Mouse (Mus musculus) liver, embryonic 15.5 days (tissue): Measurements from ENCODE around the gene Rps6ka2. TPM values are rescaled to one million over a fixed set of nuclear protein-coding genes. Genes with fewer than 3 reads are reported as not detected.
A peak's percentile ranks its signal among the peaks of the same experiment; 100 is the strongest.
"Not testable (repeated sequence)": the region's sequence is repeated elsewhere in the genome, so short reads cannot be mapped to it uniquely, and the experiment has no call there.

Experiments used
- ATAC-seq: fragments of 200-750 bp; cut with Nextera tagmentation; 2 replicates; pipeline ENCODE4 v1.8.0; 2017; ENCODE audit warnings: moderate number of reproducible peaks, mild to moderate bottlenecking, moderate library complexity; ENCODE audit not compliant: insufficient read depth
- H3K27ac ChIP-seq: fragments of 300-500 bp; sonication (generic); replicated peaks from 2 replicates; pipeline ENCODE4 v1.5.1; 2015; ENCODE audit warnings: mild to moderate bottlenecking, inconsistent platforms
- H3K27me3 ChIP-seq: fragments of 300-500 bp; sonication (generic); 2 replicates; pipeline ENCODE4 v1.6.1; 2015; ENCODE audit warnings: mild to moderate bottlenecking, inconsistent platforms
- H3K36me3 ChIP-seq: fragments of 300-500 bp; sonication (generic); replicated peaks from 2 replicates; pipeline ENCODE4 v1.6.1; 2015; ENCODE audit warnings: moderate library complexity, mild to moderate bottlenecking, inconsistent platforms
- H3K4me1 ChIP-seq: fragments of 300-500 bp; sonication (generic); replicated peaks from 2 replicates; pipeline ENCODE4 v1.6.1; 2015; ENCODE audit warnings: inconsistent platforms
- H3K4me2 ChIP-seq: fragments of 300-500 bp; sonication (generic); 2 replicates; pipeline ENCODE4 v1.6.1; 2015; ENCODE audit warnings: moderate library complexity, mild to moderate bottlenecking, inconsistent platforms
- H3K4me3 ChIP-seq: fragments of 300-500 bp; sonication (generic); replicated peaks from 2 replicates; pipeline ENCODE4 v1.5.1; 2015; ENCODE audit warnings: mild to moderate bottlenecking, inconsistent platforms
- H3K9ac ChIP-seq: fragments of 300-500 bp; sonication (generic); 2 replicates; pipeline ENCODE4 v1.6.1; 2015; ENCODE audit warnings: moderate library complexity, mild to moderate bottlenecking, inconsistent platforms
- H3K9me3 ChIP-seq: fragments of 300-500 bp; sonication (generic); replicated peaks from 2 replicates; pipeline ENCODE4 v1.6.1; 2016; ENCODE audit warnings: inconsistent platforms
- WGBS: fragments of 180-500 bp; shearing (Covaris S2); methylation state at CpG from one replicate; pipeline ENCODE4 v1.1.7; 2015; ENCODE audit warnings: mixed read lengths; ENCODE audit not compliant: insufficient replicate concordance; 5-methylcytosine and 5-hydroxymethylcytosine counted together
- polyA plus RNA-seq: library from polyadenylated mRNA; unstranded; fragments of >200 nt; fragmentation: Nextera tagmentation; extraction: Ambion mirVana; gene quantifications from 2 replicates; pipeline ENCODE4 v1.2.1, GENCODE M21; 2015

The Rps6ka2 gene
- polyA plus RNA-seq, 1 experiment from 2014 or later, result 1.1 TPM

GRCm38 (mm10) chr17:7173331-7174028 is 3.6 kb downstream of the Rps6ka2 start:
- ATAC-seq, result no peak
- WGBS, result 14% methylated on average over 15 of the region's 15 CpGs
- H3K27me3 ChIP-seq, result peaks cover 31% of the 10 kb centered on the region
- no peak overlapping the region for H3K4me3 ChIP-seq
- H3K9ac ChIP-seq, result no peak overlapping the region
- H3K4me2 ChIP-seq, result peak overlapping the region; percentile 13; the same call in 1 of the 2 replicates
- peaks cover 29% of the 10 kb centered on the region for H3K4me1 ChIP-seq
- no peaks in the 10 kb centered on the region for H3K36me3 ChIP-seq
- no peak overlapping the region for H3K27ac ChIP-seq
- H3K9me3 ChIP-seq, result no peaks in the 10 kb centered on the region

- H3K4me3 ChIP-seq, result no peak overlapping the region
- H3K27me3 ChIP-seq, result peaks cover 21% of the 10 kb centered on the region
- H3K4me1 ChIP-seq, result peaks cover 14% of the 10 kb centered on the region
- no peaks in the 10 kb centered on the region for H3K9me3 ChIP-seq
- no peak overlapping the region for H3K27ac ChIP-seq
- no peak overlapping the region for H3K9ac ChIP-seq
- no peaks in the 10 kb centered on the region for H3K36me3 ChIP-seq
- no peak for ATAC-seq
- WGBS, result 57% methylated on average over 1 of the region's 1 CpGs
- H3K4me2 ChIP-seq, result no peak overlapping the region
Observed at GRCm38 (mm10) chr17:7175293-7175692, 5.4 kb downstream of the Rps6ka2 start.

GRCm38 (mm10) chr17:7176394-7176793 is 6.5 kb downstream of the Rps6ka2 start:
- H3K36me3 ChIP-seq, result no peaks in the 10 kb centered on the region
- H3K9me3 ChIP-seq, result no peaks in the 10 kb centered on the region
- H3K27ac ChIP-seq, result no peak overlapping the region
- H3K27me3 ChIP-seq, result peaks cover 11% of the 10 kb centered on the region
- H3K4me2 ChIP-seq, result no peak overlapping the region
- peaks cover 8% of the 10 kb centered on the region for H3K4me1 ChIP-seq
- no peak overlapping the region for H3K9ac ChIP-seq
- no peak overlapping the region for H3K4me3 ChIP-seq
- 23% methylated on average over 2 of the region's 2 CpGs for WGBS
- no peak for ATAC-seq

- no peak for ATAC-seq
- H3K9me3 ChIP-seq, result no peaks in the 10 kb centered on the region
- no peak overlapping the region for H3K4me2 ChIP-seq
- no peaks in the 10 kb centered on the region for H3K36me3 ChIP-seq
- H3K4me3 ChIP-seq, result no peak overlapping the region
- 72% methylated on average over 6 of the region's 6 CpGs for WGBS
- no peaks in the 10 kb centered on the region for H3K27me3 ChIP-seq
- H3K9ac ChIP-seq, result no peak overlapping the region
- peaks cover 8% of the 10 kb centered on the region for H3K4me1 ChIP-seq
- H3K27ac ChIP-seq, result no peak overlapping the region
Observed at GRCm38 (mm10) chr17:7178196-7178595, 8.3 kb downstream of the Rps6ka2 start.

GRCm38 (mm10) chr17:7182187-7182586 is 12.3 kb downstream of the Rps6ka2 start:
- ATAC-seq, result no peak
- 35% methylated on average over 9 of the region's 9 CpGs for WGBS
- Histone ChIP-seq H3K4me2 (no peak overlapping the region), H3K36me3 (no peaks in the 10 kb centered on the region), H3K9ac (no peak overlapping the region), H3K4me3 (no peak overlapping the region), H3K4me1 (no peaks in the 10 kb centered on the region), H3K27ac (no peak overlapping the region), H3K27me3 (no peaks in the 10 kb centered on the region), H3K9me3 (no peaks in the 10 kb centered on the region)

- not testable (repeated sequence) for H3K36me3 ChIP-seq, H3K4me2 ChIP-seq, H3K9me3 ChIP-seq, H3K27me3 ChIP-seq, H3K27ac ChIP-seq, ATAC-seq, H3K4me3 ChIP-seq, H3K9ac ChIP-seq, H3K4me1 ChIP-seq
- 52% methylated on average over 1 of the region's 1 CpGs for WGBS
Observed at GRCm38 (mm10) chr17:7187037-7187436, 17.1 kb downstream of the Rps6ka2 start.

- H3K27ac ChIP-seq, result no peak overlapping the region
- no peak for ATAC-seq
- 76% methylated on average over 3 of the region's 3 CpGs for WGBS
- no peak overlapping the region for H3K4me3 ChIP-seq
- no peaks in the 10 kb centered on the region for H3K4me1 ChIP-seq
- no peak overlapping the region for H3K4me2 ChIP-seq
- H3K27me3 ChIP-seq, result no peaks in the 10 kb centered on the region
- H3K9me3 ChIP-seq, result no peaks in the 10 kb centered on the region
- no peaks in the 10 kb centered on the region for H3K36me3 ChIP-seq
- H3K9ac ChIP-seq, result no peak overlapping the region
Observed at GRCm38 (mm10) chr17:7189425-7189824, 19.5 kb downstream of the Rps6ka2 start.

GRCm38 (mm10) chr17:7189975-7190374 is 20.1 kb downstream of the Rps6ka2 start:
- Histone ChIP-seq H3K4me2 (no peak overlapping the region), H3K27ac (no peak overlapping the region), H3K9me3 (no peaks in the 10 kb centered on the region), H3K4me3 (no peak overlapping the region), H3K9ac (no peak overlapping the region), H3K36me3 (no peaks in the 10 kb centered on the region), H3K4me1 (no peaks in the 10 kb centered on the region), H3K27me3 (no peaks in the 10 kb centered on the region)
- ATAC-seq, result no peak
- 72% methylated on average over 10 of the region's 10 CpGs for WGBS

GRCm38 (mm10) chr17:7194140-7194840 is 24.4 kb downstream of the Rps6ka2 start:
- H3K9ac ChIP-seq, result no peak overlapping the region
- H3K4me1 ChIP-seq, result no peaks in the 10 kb centered on the region
- no peak overlapping the region for H3K4me2 ChIP-seq
- no peak overlapping the region for H3K4me3 ChIP-seq
- WGBS, result 42% methylated on average over 7 of the region's 7 CpGs
- no peaks in the 10 kb centered on the region for H3K27me3 ChIP-seq
- no peaks in the 10 kb centered on the region for H3K36me3 ChIP-seq
- no peak overlapping the region for H3K27ac ChIP-seq
- no peaks in the 10 kb centered on the region for H3K9me3 ChIP-seq
- ATAC-seq, result no peak

GRCm38 (mm10) chr17:7197121-7197925 is 27.4 kb downstream of the Rps6ka2 start:
- ATAC-seq, result no peak
- Histone ChIP-seq H3K4me3 (no peak overlapping the region), H3K9ac (no peak overlapping the region), H3K27me3 (no peaks in the 10 kb centered on the region), H3K9me3 (no peaks in the 10 kb centered on the region), H3K4me2 (no peak overlapping the region), H3K4me1 (no peaks in the 10 kb centered on the region), H3K27ac (no peak overlapping the region), H3K36me3 (no peaks in the 10 kb centered on the region)
- 57% methylated on average over 9 of the region's 9 CpGs for WGBS

- no peaks in the 10 kb centered on the region for H3K27me3 ChIP-seq
- no peaks in the 10 kb centered on the region for H3K9me3 ChIP-seq
- H3K36me3 ChIP-seq, result no peaks in the 10 kb centered on the region
- 66% methylated on average over 11 of the region's 11 CpGs for WGBS
- no peak for ATAC-seq
- H3K9ac ChIP-seq, result no peak overlapping the region
- no peaks in the 10 kb centered on the region for H3K4me1 ChIP-seq
- H3K4me3 ChIP-seq, result no peak overlapping the region
- H3K4me2 ChIP-seq, result no peak overlapping the region
- no peak overlapping the region for H3K27ac ChIP-seq
Observed at GRCm38 (mm10) chr17:7204771-7205406, 35.0 kb downstream of the Rps6ka2 start.
